Mouse (Mus musculus): ENCODE measurements around the gene Mepce. TPM values are rescaled to one million over a fixed set of nuclear protein-coding genes. Genes with fewer than 3 reads are reported as not detected.

The Mepce gene
- polyA plus RNA-seq, 1 experiment from 2014 or later = 11.8 TPM

Other genes with a start within 250 kb of the Mepce start
- 0.45 and 0.93 TPM in 2 replicates for gene Actl6b, start 234.1 kb downstream of the Mepce start, polyA plus RNA-seq (2015; fragmentation: Nextera tagmentation; extraction: Ambion mirVana)
- gene Tfr2, start 217.8 kb downstream of the Mepce start, polyA plus RNA-seq (2015; fragmentation: Nextera tagmentation; extraction: Ambion mirVana) = 0.32 and 0.38 TPM in 2 replicates
- 27.9 and 28.7 TPM in 2 replicates for gene Mospd3, start 186.6 kb downstream of the Mepce start, polyA plus RNA-seq (2015; fragmentation: Nextera tagmentation; extraction: Ambion mirVana)
- 152 and 157 TPM in 2 replicates for gene Pcolce, start 173.9 kb downstream of the Mepce start, polyA plus RNA-seq (2015; fragmentation: Nextera tagmentation; extraction: Ambion mirVana)
- gene Fbxo24, start 158.7 kb downstream of the Mepce start, polyA plus RNA-seq (2015; fragmentation: Nextera tagmentation; extraction: Ambion mirVana) = 0.19 and 0.23 TPM in 2 replicates
- gene Lrch4, start 158.5 kb downstream of the Mepce start, polyA plus RNA-seq (2015; fragmentation: Nextera tagmentation; extraction: Ambion mirVana) = 34.0 and 34.3 TPM in 2 replicates
- gene Gm20605, start 158.5 kb downstream of the Mepce start, polyA plus RNA-seq (2015; fragmentation: Nextera tagmentation; extraction: Ambion mirVana) = 6.1 and 9.6 TPM in 2 replicates
- 7.3 and 8.9 TPM in 2 replicates for gene Sap25, start 146.3 kb downstream of the Mepce start, polyA plus RNA-seq (2015; fragmentation: Nextera tagmentation; extraction: Ambion mirVana)
- gene Irs3, start 141.9 kb downstream of the Mepce start, polyA plus RNA-seq (2015; fragmentation: Nextera tagmentation; extraction: Ambion mirVana) = 0.18 and 0.26 TPM in 2 replicates
- 19.4 and 19.7 TPM in 2 replicates for gene Agfg2, start 102.9 kb downstream of the Mepce start, polyA plus RNA-seq (2015; fragmentation: Nextera tagmentation; extraction: Ambion mirVana)
- 2.9 and 4.0 TPM in 2 replicates for gene Nyap1, start 46.0 kb downstream of the Mepce start, polyA plus RNA-seq (2015; fragmentation: Nextera tagmentation; extraction: Ambion mirVana)
- 128 and 134 TPM in 2 replicates for gene Tsc22d4, start 41.9 kb downstream of the Mepce start, polyA plus RNA-seq (2015; fragmentation: Nextera tagmentation; extraction: Ambion mirVana)
- gene Ppp1r35, start 8.8 kb downstream of the Mepce start, polyA plus RNA-seq (2015; fragmentation: Nextera tagmentation; extraction: Ambion mirVana) = 26.5 and 27.2 TPM in 2 replicates
- 35.3 and 36.0 TPM in 2 replicates for gene Zcwpw1, start 143 bp upstream of the Mepce start, polyA plus RNA-seq (2015; fragmentation: Nextera tagmentation; extraction: Ambion mirVana)
- 0.20 and 0.40 TPM in 2 replicates for gene Pilra, start 48.6 kb upstream of the Mepce start, polyA plus RNA-seq (2015; fragmentation: Nextera tagmentation; extraction: Ambion mirVana)
- 0.41 TPM in 1 of 2 replicates, not detected in the other for gene Pilrb1, start 70.5 kb upstream of the Mepce start, polyA plus RNA-seq (2015; fragmentation: Nextera tagmentation; extraction: Ambion mirVana)
- gene Pilrb2, start 84.2 kb upstream of the Mepce start, polyA plus RNA-seq (2015; fragmentation: Nextera tagmentation; extraction: Ambion mirVana) = 0.19 TPM in 1 of 2 replicates, not detected in the other
- gene Cyp3a13, start 134.0 kb upstream of the Mepce start, polyA plus RNA-seq (2015; fragmentation: Nextera tagmentation; extraction: Ambion mirVana) = not detected in 2 replicates
- 0.48 and 0.80 TPM in 2 replicates for gene Gjc3, start 175.4 kb upstream of the Mepce start, polyA plus RNA-seq (2015; fragmentation: Nextera tagmentation; extraction: Ambion mirVana)
- gene Azgp1, start 193.9 kb upstream of the Mepce start, polyA plus RNA-seq (2015; fragmentation: Nextera tagmentation; extraction: Ambion mirVana) = not detected in 2 replicates
- not detected in 2 replicates for gene Smok3a, start 233.6 kb upstream of the Mepce start, polyA plus RNA-seq (2015; fragmentation: Nextera tagmentation; extraction: Ambion mirVana)
- not detected in 2 replicates for gene Smok3b, start 233.8 kb upstream of the Mepce start, polyA plus RNA-seq (2015; fragmentation: Nextera tagmentation; extraction: Ambion mirVana)

Measured in limb, embryonic 13.5 days (tissue).